Mouse (Mus musculus): ENCODE results near the gene Mis18bp1. TPM values are rescaled to one million over a fixed set of nuclear protein-coding genes. Genes with fewer than 3 reads are reported as not detected.
"Not testable (repeated sequence)": the region's sequence is repeated elsewhere in the genome, so short reads cannot be mapped to it uniquely, and the experiment has no call there.

Gene Mis18bp1
- 34.6 and 35.1 TPM in 2 replicates for polyA plus RNA-seq (2015; fragmentation: Nextera tagmentation; extraction: Ambion mirVana)

DNA sequence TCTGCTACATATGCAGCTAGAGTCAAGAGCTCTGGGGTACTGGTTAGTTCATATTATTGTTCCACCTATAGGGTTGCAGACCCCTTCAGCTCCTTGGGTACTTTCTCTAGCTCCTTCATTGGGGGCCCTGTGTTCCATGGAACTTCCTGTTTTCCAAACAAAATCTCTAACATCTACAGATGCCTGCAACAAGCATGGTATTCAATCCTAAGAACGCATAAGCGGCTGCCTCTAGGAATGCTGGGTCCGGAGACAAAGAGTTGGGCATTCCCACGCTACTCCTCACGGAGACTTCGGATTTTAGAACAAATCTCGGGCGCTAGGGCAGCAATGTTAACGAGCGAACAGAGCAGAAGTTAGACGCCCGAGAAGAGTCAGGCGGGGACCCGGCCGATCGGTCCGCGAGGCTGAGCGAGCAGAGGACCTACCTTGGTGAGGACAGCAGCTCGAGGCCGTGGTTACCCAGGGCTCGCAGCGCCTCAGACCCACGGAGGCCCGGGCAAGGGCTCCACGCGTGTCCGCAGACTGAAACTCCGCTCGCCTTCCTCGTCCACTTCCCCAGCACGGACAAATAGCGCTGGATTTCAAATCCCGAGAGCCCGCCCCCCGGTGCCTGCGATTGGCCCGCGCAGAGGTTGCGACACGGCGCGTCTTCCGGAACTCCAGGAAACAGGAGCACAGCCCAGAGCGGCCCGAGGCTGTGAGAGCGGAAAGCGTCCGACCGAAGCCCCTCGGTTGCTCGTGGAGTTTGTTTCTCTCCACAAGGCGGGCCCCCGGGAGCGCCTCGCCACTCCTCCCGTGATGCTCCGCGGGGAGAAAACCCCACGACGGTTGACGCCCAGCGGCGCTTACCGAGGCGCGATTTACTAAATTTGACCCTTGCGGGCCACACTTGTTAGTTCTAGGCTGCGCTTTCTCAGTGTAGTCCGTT lies at the start of gene Mis18bp1:
TSS of gene Mis18bp1 (minus strand) at position 584 of the 931 bp plus-strand sequence.
- H3K4me3 ChIP-seq, result peak within 1 kb of the TSS; percentile 90
- under 1% methylated on average over 70 of the region's 70 CpGs for WGBS
- peak; percentile 97 for ATAC-seq (ENCODE audit: extremely low read depth, insufficient number of reproducible peaks, low FRiP score, low TSS enrichment)
- H3K9me3 ChIP-seq, result no peaks in the 10 kb centered on the region
- H3K27me3 ChIP-seq (replicated peaks), result no peaks in the 10 kb centered on the region
- peaks cover 20% of the 10 kb centered on the region for H3K4me1 ChIP-seq
- H3K36me3 ChIP-seq, result no peaks in the 10 kb centered on the region
- peak within 1 kb of the TSS; percentile 94 for H3K27ac ChIP-seq (replicated peaks)
- peak within 1 kb of the TSS; percentile 69 for H3K4me2 ChIP-seq
- peak within 1 kb of the TSS; percentile 88 for H3K9ac ChIP-seq

GRCm38 (mm10) chr12:65216404-65216840 lies 44.0 kb upstream of the Mis18bp1 start:
- no peaks in the 10 kb centered on the region for H3K4me1 ChIP-seq
- WGBS, result 78% methylated on average over 6 of the region's 6 CpGs
- ATAC-seq (ENCODE audit: extremely low read depth, insufficient number of reproducible peaks, low FRiP score, low TSS enrichment), result no peak
- H3K27ac ChIP-seq (replicated peaks), result no peak overlapping the region
- no peak overlapping the region for H3K4me2 ChIP-seq
- no peaks in the 10 kb centered on the region for H3K36me3 ChIP-seq
- no peaks in the 10 kb centered on the region for H3K9me3 ChIP-seq
- H3K27me3 ChIP-seq (replicated peaks), result no peaks in the 10 kb centered on the region
- no peak overlapping the region for H3K9ac ChIP-seq
- no peak overlapping the region for H3K4me3 ChIP-seq

DNA sequence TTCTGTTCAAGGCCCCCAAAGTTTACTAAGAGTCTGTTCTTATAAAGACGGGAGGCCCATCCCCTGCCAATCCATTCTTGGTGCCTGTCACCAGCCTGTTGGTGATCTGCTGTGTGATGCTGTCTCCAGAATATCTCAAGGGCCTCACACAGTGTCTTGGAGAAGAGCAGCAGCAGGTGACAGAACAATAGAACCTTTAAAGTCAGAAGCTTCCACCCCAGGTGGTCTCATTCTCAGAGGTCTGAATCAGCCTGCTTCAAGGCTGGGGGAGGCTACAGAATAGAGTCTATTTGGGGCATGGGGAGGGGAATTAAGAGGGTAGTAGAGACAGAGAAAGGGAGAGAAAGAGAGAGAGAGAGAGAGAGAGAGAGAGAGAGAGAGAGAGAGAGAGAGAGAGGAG lies 34.0 kb upstream of the Mis18bp1 start:
- Histone ChIP-seq H3K4me3 (no peak overlapping the region), H3K36me3 (no peaks in the 10 kb centered on the region), H3K4me1 (no peaks in the 10 kb centered on the region), H3K27ac (replicated peaks) (no peak overlapping the region), H3K9ac (no peak overlapping the region), H3K27me3 (replicated peaks) (no peaks in the 10 kb centered on the region), H3K9me3 (no peaks in the 10 kb centered on the region), H3K4me2 (no peak overlapping the region)
- ATAC-seq (ENCODE audit: extremely low read depth, insufficient number of reproducible peaks, low FRiP score, low TSS enrichment), result no peak
- 60% methylated on average over 1 of the region's 1 CpGs for WGBS

GRCm38 (mm10) chr12:65201812-65202211 lies 29.4 kb upstream of the Mis18bp1 start:
- Histone ChIP-seq H3K36me3 (no peaks in the 10 kb centered on the region), H3K4me2 (no peak overlapping the region), H3K27me3 (replicated peaks) (no peaks in the 10 kb centered on the region), H3K9ac (no peak overlapping the region), H3K9me3 (no peaks in the 10 kb centered on the region), H3K27ac (replicated peaks) (no peak overlapping the region), H3K4me1 (no peaks in the 10 kb centered on the region), H3K4me3 (no peak overlapping the region)
- ATAC-seq (ENCODE audit: extremely low read depth, insufficient number of reproducible peaks, low FRiP score, low TSS enrichment), result no peak
- 91% methylated on average over 2 of the region's 2 CpGs for WGBS

DNA sequence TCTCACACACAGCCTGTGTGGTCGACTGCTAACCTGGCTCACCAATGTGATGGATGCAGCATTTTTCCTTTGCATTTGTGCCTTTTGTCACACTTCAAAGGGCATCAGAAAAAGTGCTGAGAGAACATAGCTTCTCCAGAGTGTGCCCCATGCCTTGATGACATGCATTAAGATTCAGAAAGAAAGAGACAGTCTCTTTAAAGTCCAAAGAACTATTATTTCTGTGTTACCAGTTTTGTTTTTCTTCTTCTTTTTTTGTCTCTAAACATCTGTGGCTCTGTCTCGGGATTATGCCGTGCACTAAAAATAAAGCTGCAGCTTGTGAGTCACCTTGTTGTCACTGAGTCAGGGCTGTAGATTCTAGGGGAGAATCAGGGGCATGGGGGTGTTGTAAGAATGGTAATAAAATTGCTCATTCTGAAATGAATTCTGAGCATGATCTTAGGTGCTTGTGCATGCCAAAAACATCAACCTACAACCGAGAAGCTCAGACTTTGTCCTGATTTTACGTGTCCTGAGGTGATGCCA lies 21.7 kb upstream of the Mis18bp1 start:
- Histone ChIP-seq H3K4me1 (no peaks in the 10 kb centered on the region), H3K36me3 (no peaks in the 10 kb centered on the region), H3K4me3 (no peak overlapping the region), H3K27me3 (replicated peaks) (no peaks in the 10 kb centered on the region), H3K9ac (no peak overlapping the region), H3K27ac (replicated peaks) (no peak overlapping the region), H3K4me2 (no peak overlapping the region), H3K9me3 (no peaks in the 10 kb centered on the region)
- ATAC-seq (ENCODE audit: extremely low read depth, insufficient number of reproducible peaks, low FRiP score, low TSS enrichment), result no peak
- 50% methylated on average over 5 of the region's 5 CpGs for WGBS

DNA sequence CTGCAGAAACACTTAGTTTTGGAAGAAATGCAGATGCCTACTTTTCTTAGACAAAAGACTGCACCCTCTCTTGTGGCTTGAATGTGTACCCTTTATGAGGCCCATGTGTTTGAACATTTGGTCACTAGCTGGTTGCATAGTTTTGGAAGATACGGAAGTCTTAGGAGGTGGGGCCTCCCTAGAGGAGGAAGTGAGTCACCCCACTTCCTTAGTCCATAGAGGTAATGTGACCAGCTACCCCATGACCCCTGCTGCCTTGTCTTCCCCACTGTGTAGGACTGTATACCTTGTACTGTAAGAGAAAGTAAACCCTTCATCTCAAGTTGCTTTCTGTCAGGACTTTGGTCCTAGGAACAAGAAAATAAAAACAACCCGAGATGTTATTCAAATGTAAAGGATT lies 16.8 kb upstream of the Mis18bp1 start:
- Histone ChIP-seq H3K4me1 (no peaks in the 10 kb centered on the region), H3K27me3 (replicated peaks) (no peaks in the 10 kb centered on the region), H3K9me3 (no peaks in the 10 kb centered on the region), H3K4me2 (no peak overlapping the region), H3K9ac (no peak overlapping the region), H3K27ac (replicated peaks) (no peak overlapping the region), H3K4me3 (no peak overlapping the region), H3K36me3 (no peaks in the 10 kb centered on the region)
- no peak for ATAC-seq (ENCODE audit: extremely low read depth, insufficient number of reproducible peaks, low FRiP score, low TSS enrichment)
- 69% methylated on average over 2 of the region's 2 CpGs for WGBS

- H3K9ac ChIP-seq, result no peak overlapping the region
- 40% methylated on average over 3 of the region's 3 CpGs for WGBS
- ATAC-seq (ENCODE audit: extremely low read depth, insufficient number of reproducible peaks, low FRiP score, low TSS enrichment), result no peak
These were observed 15.0 kb upstream of the Mis18bp1 start for GRCm38 (mm10) chr12:65187365-65187764.

DNA sequence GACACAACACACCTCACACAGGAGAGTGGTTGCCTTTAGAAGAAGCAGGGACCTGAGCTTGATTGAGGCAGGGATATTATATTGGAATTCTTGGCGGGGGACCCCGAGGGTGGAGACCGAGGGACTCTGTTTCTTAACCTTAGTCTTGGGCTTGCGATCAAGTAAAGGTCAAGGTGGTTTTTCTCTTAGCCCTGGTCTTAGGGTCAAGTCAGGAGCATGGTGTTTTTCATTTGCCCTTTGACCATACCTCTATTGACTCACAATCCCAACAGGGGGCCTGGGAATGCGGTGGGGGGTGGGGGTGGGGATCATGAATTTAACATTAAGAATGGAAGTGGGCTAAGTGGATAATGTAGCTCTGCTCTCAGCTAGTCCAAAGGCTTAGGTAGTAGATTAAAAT lies 1.3 kb upstream of the Mis18bp1 start:
- no peak overlapping the region for H3K27ac ChIP-seq (replicated peaks)
- H3K4me1 ChIP-seq, result peaks cover 20% of the 10 kb centered on the region
- H3K36me3 ChIP-seq, result no peaks in the 10 kb centered on the region
- H3K9me3 ChIP-seq, result no peaks in the 10 kb centered on the region
- ATAC-seq (ENCODE audit: extremely low read depth, insufficient number of reproducible peaks, low FRiP score, low TSS enrichment), result no peak
- peak overlapping the region; percentile 69; the same call in 1 of the 2 replicates for H3K4me2 ChIP-seq
- WGBS, result 88% methylated on average over 5 of the region's 5 CpGs
- no peak overlapping the region for H3K9ac ChIP-seq
- no peaks in the 10 kb centered on the region for H3K27me3 ChIP-seq (replicated peaks)
- H3K4me3 ChIP-seq, result no peak overlapping the region; the same call in 1 of the 2 replicates

More at GRCm38 (mm10) chr12:65187365-65187764, 15.0 kb upstream of the Mis18bp1 start:
- Histone ChIP-seq H3K27ac (replicated peaks) (no peak overlapping the region), H3K36me3 (no peaks in the 10 kb centered on the region), H3K4me2 (no peak overlapping the region), H3K27me3 (replicated peaks) (no peaks in the 10 kb centered on the region), H3K9me3 (no peaks in the 10 kb centered on the region), H3K4me1 (no peaks in the 10 kb centered on the region), H3K4me3 (no peak overlapping the region)

DNA sequence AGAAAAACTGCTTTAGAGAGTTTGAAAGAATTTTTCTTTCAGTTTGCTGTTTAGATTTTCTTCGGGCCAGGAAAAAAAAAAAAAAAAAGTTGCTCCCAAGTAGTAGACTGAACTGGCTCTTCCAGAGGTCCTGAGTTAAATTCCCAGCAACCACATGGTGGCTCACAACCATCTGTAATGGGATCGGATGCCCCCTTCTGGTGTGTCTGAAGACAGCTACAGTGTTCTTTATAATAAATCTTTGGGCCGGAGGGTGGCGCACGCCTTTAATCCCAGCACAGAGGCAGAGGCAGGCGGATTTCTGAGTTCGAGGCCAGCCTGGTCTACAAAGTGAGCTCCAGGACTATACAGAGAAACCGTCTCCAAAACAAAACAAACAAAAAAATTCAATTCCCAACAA lies 555 bp upstream of the Mis18bp1 start:
- H3K9me3 ChIP-seq; H3K27me3 ChIP-seq (replicated peaks); H3K36me3 ChIP-seq; ATAC-seq (ENCODE audit: extremely low read depth, insufficient number of reproducible peaks, low FRiP score, low TSS enrichment): not testable (repeated sequence)
- WGBS, result 25% methylated on average over 8 of the region's 8 CpGs
- H3K4me3 ChIP-seq, result peak overlapping the region; percentile 90
- H3K4me1 ChIP-seq, result peaks cover 20% of the 10 kb centered on the region
- peak overlapping the region; percentile 69 for H3K4me2 ChIP-seq
- H3K27ac ChIP-seq (replicated peaks), result peak overlapping the region; percentile 94
- H3K9ac ChIP-seq, result peak overlapping the region; percentile 88

- not testable (repeated sequence) for H3K4me2 ChIP-seq; H3K4me1 ChIP-seq; H3K27ac ChIP-seq (replicated peaks); H3K27me3 ChIP-seq (replicated peaks); ATAC-seq (ENCODE audit: extremely low read depth, insufficient number of reproducible peaks, low FRiP score, low TSS enrichment); H3K4me3 ChIP-seq; H3K9me3 ChIP-seq; H3K9ac ChIP-seq
- H3K36me3 ChIP-seq, result peaks cover 78% of the 10 kb centered on the region
- 93% methylated on average over 4 of the region's 4 CpGs for WGBS
These were observed 36.3 kb downstream of the Mis18bp1 start for GRCm38 (mm10) chr12:65136121-65136520.

DNA sequence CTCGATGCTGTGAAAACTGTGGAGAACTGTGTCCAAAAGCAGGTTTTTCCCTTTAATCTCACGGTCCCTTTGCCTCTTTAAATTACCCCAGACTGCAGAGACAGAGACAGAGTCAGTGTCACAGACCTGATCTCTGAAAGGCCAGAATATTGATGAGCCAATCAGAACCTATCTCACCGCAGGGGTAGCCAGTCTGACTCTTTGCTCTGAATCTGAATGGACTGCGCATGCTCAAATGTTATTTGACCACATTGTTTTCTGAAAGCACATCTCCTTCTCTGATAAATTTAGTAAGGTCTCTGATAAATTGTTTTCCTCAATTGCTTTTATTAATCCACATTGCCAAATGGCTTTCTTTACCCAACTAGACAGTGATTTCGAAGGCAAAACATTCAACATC lies 53.0 kb downstream of the Mis18bp1 start:
- H3K27ac ChIP-seq (replicated peaks), result no peak overlapping the region
- H3K36me3 ChIP-seq, result peaks cover 85% of the 10 kb centered on the region
- no peaks in the 10 kb centered on the region for H3K9me3 ChIP-seq
- ATAC-seq (ENCODE audit: extremely low read depth, insufficient number of reproducible peaks, low FRiP score, low TSS enrichment), result no peak
- H3K27me3 ChIP-seq (replicated peaks), result no peaks in the 10 kb centered on the region
- 88% methylated on average over 5 of the region's 5 CpGs for WGBS
- no peaks in the 10 kb centered on the region for H3K4me1 ChIP-seq
- H3K4me3 ChIP-seq, result no peak overlapping the region
- no peak overlapping the region for H3K4me2 ChIP-seq
- no peak overlapping the region for H3K9ac ChIP-seq
